ENCODE assay signal across 8 mouse cellular contexts in genomic region chr14:72710341-72711027, GRCm38 (mm10). TPM values are rescaled to one million over a fixed set of nuclear protein-coding genes. Genes with fewer than 3 reads are reported as not detected.
A peak's percentile ranks its signal among the peaks of the same experiment; 100 is the strongest.
DNase-seq lines count a peak whose midpoint lies in the region; ATAC-seq and TF ChIP-seq lines count a peak whose summit lies in the region.

No protein-coding gene starts in this region.

- H3K27me3 ChIP-seq in intestine, embryonic 14.5 days (replicated peaks; ENCODE audit: control insufficient read depth, insufficient read depth, low read length), result peaks cover 9% of the 10 kb centered on the region; the same call in 1 of the 2 replicates
- H3K27me3 ChIP-seq in limb, embryonic 14.5 days (ENCODE audit: control insufficient read depth, insufficient read depth, low read length), result no peaks in the 10 kb centered on the region
- H3K27me3 ChIP-seq in midbrain, embryonic 12.5 days, result peaks cover 14% of the 10 kb centered on the region; the same call in 1 of the 2 replicates
- no peaks in the 10 kb centered on the region; the same call in 1 of the 2 replicates for H3K27me3 ChIP-seq in stomach, embryonic 16.5 days (ENCODE audit: control insufficient read depth, insufficient read depth, low read length)

- DNase-seq in spleen, adult 12 weeks (ENCODE audit: low spot score), result peak; percentile 12
- no peak for DNase-seq in spleen, postnatal 4 days (ENCODE audit: low spot score in 2 of 2)
- peak; percentile 73 for DNase-seq in brain, embryonic 14.5 days (ENCODE audit: low read depth)
- DNase-seq in frontal cortex, postnatal 36 days (ENCODE audit: low spot score in 2 of 2), result peak; percentile 42 to 51
- DNase-seq in intestine, embryonic 14.5 days (ENCODE audit: low spot score), result peak; percentile 83
- peak; percentile 45 for DNase-seq in limb, embryonic 14.5 days (ENCODE audit: low spot score)

- TF ChIP-seq CTCF in brain, embryonic 14.5 days (IDR thresholded peaks at IDR 0.05; ENCODE audit: borderline replicate concordance, extremely low read depth, insufficient read depth, insufficient read length), result no peak

- H3K27ac ChIP-seq in intestine, embryonic 14.5 days (ENCODE audit: low read depth), result peak overlapping the region; percentile 85
- H3K27ac ChIP-seq in limb, embryonic 14.5 days (replicated peaks; ENCODE audit: low read depth, low read length), result peak overlapping the region; percentile 83
- peak overlapping the region; percentile 90 for H3K27ac ChIP-seq in midbrain, embryonic 12.5 days (replicated peaks)
- H3K27ac ChIP-seq in stomach, embryonic 16.5 days (ENCODE audit: low read length), result peak overlapping the region; percentile 91

- peaks cover 3% of the 10 kb centered on the region; the same call in 1 of the 2 replicates for H3K4me1 ChIP-seq in intestine, embryonic 14.5 days (replicated peaks; ENCODE audit: control insufficient read depth, insufficient read depth, low read length)
- peaks cover 5% of the 10 kb centered on the region; the same call in 1 of the 2 replicates for H3K4me1 ChIP-seq in limb, embryonic 14.5 days (ENCODE audit: control insufficient read depth, insufficient read depth, low read length)
- peaks cover 11% of the 10 kb centered on the region; the same call in 1 of the 2 replicates for H3K4me1 ChIP-seq in midbrain, embryonic 12.5 days
- peaks cover 3% of the 10 kb centered on the region; the same call in 1 of the 2 replicates for H3K4me1 ChIP-seq in stomach, embryonic 16.5 days (ENCODE audit: control insufficient read depth, insufficient read depth, low read length)

- 1% methylated on average over 38 of the region's 38 CpGs for WGBS in intestine, embryonic 14.5 days
- 3% methylated on average over 38 of the region's 38 CpGs for WGBS in limb, embryonic 14.5 days
- WGBS in midbrain, embryonic 12.5 days, result 1% methylated on average over 38 of the region's 38 CpGs
- WGBS in stomach, embryonic 16.5 days, result 1% methylated on average over 38 of the region's 38 CpGs

- no peaks in the 10 kb centered on the region for H3K36me3 ChIP-seq in intestine, embryonic 14.5 days (ENCODE audit: control insufficient read depth, insufficient read depth, low read length)
- no peaks in the 10 kb centered on the region for H3K36me3 ChIP-seq in limb, embryonic 14.5 days (ENCODE audit: control insufficient read depth, insufficient read depth, low read length)
- no peaks in the 10 kb centered on the region for H3K36me3 ChIP-seq in midbrain, embryonic 12.5 days
- H3K36me3 ChIP-seq in stomach, embryonic 16.5 days (ENCODE audit: control insufficient read depth, insufficient read depth, low read length), result no peaks in the 10 kb centered on the region

- no peaks in the 10 kb centered on the region for H3K9me3 ChIP-seq in intestine, embryonic 14.5 days (ENCODE audit: control insufficient read depth, low read length)
- H3K9me3 ChIP-seq in limb, embryonic 14.5 days (ENCODE audit: control insufficient read depth, low read length), result no peaks in the 10 kb centered on the region
- H3K9me3 ChIP-seq in midbrain, embryonic 12.5 days, result no peaks in the 10 kb centered on the region
- H3K9me3 ChIP-seq in stomach, embryonic 16.5 days (replicated peaks; ENCODE audit: control insufficient read depth, low read length), result no peaks in the 10 kb centered on the region

- peak overlapping the region; percentile 87 for H3K4me3 ChIP-seq in intestine, embryonic 14.5 days (ENCODE audit: low read depth, low read length)
- peak overlapping the region; percentile 92 for H3K4me3 ChIP-seq in limb, embryonic 14.5 days (replicated peaks; ENCODE audit: low read length)
- peak overlapping the region; percentile 89 for H3K4me3 ChIP-seq in midbrain, embryonic 12.5 days
- H3K4me3 ChIP-seq in stomach, embryonic 16.5 days (replicated peaks; ENCODE audit: low read length), result peak overlapping the region; percentile 97

- peak overlapping the region; percentile 91 for H3K9ac ChIP-seq in intestine, embryonic 14.5 days (ENCODE audit: low read length)
- H3K9ac ChIP-seq in limb, embryonic 14.5 days (ENCODE audit: low read depth, low read length, severe bottlenecking), result peak overlapping the region; percentile 90
- H3K9ac ChIP-seq in midbrain, embryonic 12.5 days (replicated peaks), result peak overlapping the region; percentile 86
- H3K9ac ChIP-seq in stomach, embryonic 16.5 days (ENCODE audit: low read length), result peak overlapping the region; percentile 93

- H3K4me2 ChIP-seq in intestine, embryonic 14.5 days (ENCODE audit: low read length), result peak overlapping the region; percentile 75
- H3K4me2 ChIP-seq in limb, embryonic 14.5 days (replicated peaks; ENCODE audit: low read depth, low read length, severe bottlenecking), result peak overlapping the region; percentile 82
- peak overlapping the region; percentile 85 for H3K4me2 ChIP-seq in midbrain, embryonic 12.5 days (replicated peaks)
- H3K4me2 ChIP-seq in stomach, embryonic 16.5 days (ENCODE audit: low read depth, low read length), result peak overlapping the region; percentile 64

- ATAC-seq in intestine, embryonic 14.5 days (replicated peaks; ENCODE audit: low FRiP score, low TSS enrichment, low read depth), result peak; percentile 61
- peak; percentile 41 for ATAC-seq in limb, embryonic 14.5 days (ENCODE audit: low FRiP score, low read depth)
- ATAC-seq in midbrain, embryonic 12.5 days (ENCODE audit: low FRiP score, low read depth), result peak; percentile 62
- no peak; the same call in 1 of the 2 replicates for ATAC-seq in stomach, embryonic 16.5 days (ENCODE audit: insufficient read depth, low FRiP score)

- TF ChIP-seq POLR2A in brain, embryonic 14.5 days (IDR thresholded peaks at IDR 0.05; ENCODE audit: borderline replicate concordance, extremely low read depth, insufficient read depth, insufficient read length, poor library complexity, severe bottlenecking), result no peak
- TF ChIP-seq POLR2A in limb, embryonic 14.5 days (IDR thresholded peaks at IDR 0.05; ENCODE audit: borderline replicate concordance, extremely low read depth, insufficient read depth, insufficient read length), result no peak

RNA-seq across cellular contexts. Expression of gene Fndc3a, which starts 0.7 kb away (rescaled TPM):
- polyA plus RNA-seq in brain, embryonic 14.5 days (2012; rRNA removed), result 28.3 and 40.7 TPM in 2 replicates
- polyA plus RNA-seq in intestine, embryonic 14.5 days (2014; fragmentation: Nextera tagmentation; extraction: Ambion mirVana), result 33.0 and 38.6 TPM in 2 replicates
- polyA plus RNA-seq in limb, embryonic 14.5 days (2012; rRNA removed), result 29.0 and 31.4 TPM in 2 replicates
- 39.4 and 41.3 TPM in 2 replicates for polyA plus RNA-seq in limb, embryonic 14.5 days (2014; fragmentation: Nextera tagmentation; extraction: Ambion mirVana)
- 43.5 and 47.9 TPM in 2 replicates for polyA plus RNA-seq in midbrain, embryonic 12.5 days (2016; fragmentation: Nextera tagmentation; extraction: Ambion mirVana)
- polyA plus RNA-seq in stomach, embryonic 16.5 days (2015; fragmentation: Nextera tagmentation; extraction: Ambion mirVana), result 29.0 and 30.4 TPM in 2 replicates

Comparison
In these comparisons a context has a peak if more than half of its experiments do, and no peak if none do; other contexts are left out.
1. DNase-seq: peak in spleen, adult 12 weeks (single experiment), brain, embryonic 14.5 days (single experiment), frontal cortex, postnatal 36 days (2 of 2), intestine, embryonic 14.5 days (single experiment) and limb, embryonic 14.5 days (single experiment); none in spleen, postnatal 4 days (0 of 2).
2. Peak in every context shown above with its lines, with median percentiles within 50 percentile points of each other: H3K27ac ChIP-seq, H3K4me2 ChIP-seq, H3K4me3 ChIP-seq and H3K9ac ChIP-seq.